Mouse (Mus musculus) kidney, embryonic 16.5 days (tissue): Measurements from ENCODE around the gene Eps8. TPM values are rescaled to one million over a fixed set of nuclear protein-coding genes. Genes with fewer than 3 reads are reported as not detected.

ENCODE experiments used
- ATAC-seq: fragments of 200-750 bp; cut with Nextera tagmentation; 2 replicates; pipeline ENCODE4 v1.8.0; 2017; ENCODE audit warnings: moderate TSS enrichment; ENCODE audit not compliant: low FRiP score, low TSS enrichment
- H3K27ac ChIP-seq: fragments of 300-500 bp; sonication (generic); 2 replicates; pipeline ENCODE4 v1.5.1; 2014; ENCODE audit warnings: low read length
- H3K27me3 ChIP-seq: fragments of 300-500 bp; sonication (generic); 2 replicates; pipeline ENCODE4 v1.6.1; 2014; ENCODE audit warnings: low read length, control low read depth, mixed read lengths; ENCODE audit not compliant: insufficient read depth
- H3K36me3 ChIP-seq: fragments of 300-500 bp; sonication (generic); 2 replicates; pipeline ENCODE4 v1.6.1; 2014; ENCODE audit warnings: low read length, control low read depth, mixed read lengths; ENCODE audit not compliant: insufficient read depth
- H3K4me1 ChIP-seq: fragments of 300-500 bp; sonication (generic); 2 replicates; pipeline ENCODE4 v1.6.1; 2014; ENCODE audit warnings: low read length, control low read depth, mixed read lengths; ENCODE audit not compliant: insufficient read depth
- H3K4me2 ChIP-seq: fragments of 300-500 bp; sonication (generic); replicated peaks from 2 replicates; pipeline ENCODE4 v1.6.1; 2014; ENCODE audit warnings: low read depth, low read length
- H3K4me3 ChIP-seq: fragments of 300-500 bp; sonication (generic); 2 replicates; pipeline ENCODE4 v1.5.1; 2014; ENCODE audit warnings: mild to moderate bottlenecking, low read length
- H3K9ac ChIP-seq: fragments of 300-500 bp; sonication (generic); replicated peaks from 2 replicates; pipeline ENCODE4 v1.6.1; 2014; ENCODE audit warnings: low read length
- H3K9me3 ChIP-seq: fragments of 300-500 bp; sonication (generic); 2 replicates; pipeline ENCODE4 v1.6.1; 2016; ENCODE audit warnings: low read length, control low read depth
- WGBS: fragments of 180-500 bp; shearing (Covaris S2); extraction: QIAGEN DNeasy Blood & Tissue Kit; methylation state at CpG from one replicate; pipeline ENCODE4 v1.1.7; 2014; 5-methylcytosine and 5-hydroxymethylcytosine counted together
- polyA plus RNA-seq: library from polyadenylated mRNA; unstranded; fragments of >200 nt; fragmentation: Nextera tagmentation; extraction: Ambion mirVana; gene quantifications from 2 replicates; pipeline ENCODE4 v1.2.1, GENCODE M21; 2015

Eps8 gene
- polyA plus RNA-seq, 1 experiment from 2014 or later = 43.0 TPM

- Histone ChIP-seq H3K4me1 (no peaks in the 10 kb centered on the region), H3K27ac (no peak overlapping the region), H3K9me3 (no peaks in the 10 kb centered on the region), H3K27me3 (no peaks in the 10 kb centered on the region), H3K9ac (no peak overlapping the region), H3K36me3 (no peaks in the 10 kb centered on the region), H3K4me3 (no peak overlapping the region), H3K4me2 (no peak overlapping the region)
- 80% methylated on average over 4 of the region's 4 CpGs for WGBS
- ATAC-seq = no peak
Observed at GRCm38 (mm10) chr6:137604417-137605248, 50.0 kb downstream of the Eps8 start.

GRCm38 (mm10) chr6:137598306-137598705 lies 56.4 kb downstream of the Eps8 start:
- Histone ChIP-seq H3K4me3 (no peak overlapping the region), H3K9ac (no peak overlapping the region), H3K4me1 (no peaks in the 10 kb centered on the region), H3K27ac (no peak overlapping the region), H3K27me3 (no peaks in the 10 kb centered on the region), H3K9me3 (peaks cover 4% of the 10 kb centered on the region), H3K36me3 (no peaks in the 10 kb centered on the region), H3K4me2 (no peak overlapping the region)
- 40% methylated on average over 7 of the region's 7 CpGs for WGBS
- ATAC-seq = no peak

- Histone ChIP-seq H3K36me3 (no peaks in the 10 kb centered on the region), H3K4me3 (no peak overlapping the region), H3K9ac (no peak overlapping the region), H3K9me3 (peaks cover 4% of the 10 kb centered on the region), H3K4me2 (no peak overlapping the region), H3K27ac (no peak overlapping the region), H3K4me1 (no peaks in the 10 kb centered on the region), H3K27me3 (no peaks in the 10 kb centered on the region)
- no peak for ATAC-seq
- 83% methylated on average over 8 of the region's 8 CpGs for WGBS
Observed at GRCm38 (mm10) chr6:137597442-137598058, 57.1 kb downstream of the Eps8 start.

- no peak for ATAC-seq
- Histone ChIP-seq H3K9ac (no peak overlapping the region), H3K4me3 (no peak overlapping the region), H3K27me3 (no peaks in the 10 kb centered on the region), H3K9me3 (peaks cover 4% of the 10 kb centered on the region), H3K36me3 (no peaks in the 10 kb centered on the region), H3K4me2 (no peak overlapping the region), H3K4me1 (no peaks in the 10 kb centered on the region), H3K27ac (no peak overlapping the region)
- 85% methylated on average over 10 of the region's 10 CpGs for WGBS
Observed at GRCm38 (mm10) chr6:137592582-137592981, 62.1 kb downstream of the Eps8 start.

GRCm38 (mm10) chr6:137589245-137589618 lies 65.4 kb downstream of the Eps8 start:
- Histone ChIP-seq H3K27ac (peak overlapping the region; percentile 31; the same call in 1 of the 2 replicates), H3K4me1 (no peaks in the 10 kb centered on the region), H3K4me2 (no peak overlapping the region), H3K36me3 (no peaks in the 10 kb centered on the region), H3K9ac (no peak overlapping the region), H3K9me3 (no peaks in the 10 kb centered on the region), H3K27me3 (no peaks in the 10 kb centered on the region), H3K4me3 (no peak overlapping the region)
- peak; percentile 53; the same call in 1 of the 2 replicates for ATAC-seq
- 55% methylated on average over 3 of the region's 3 CpGs for WGBS

- Histone ChIP-seq H3K4me1 (no peaks in the 10 kb centered on the region), H3K9me3 (no peaks in the 10 kb centered on the region), H3K4me3 (no peak overlapping the region), H3K9ac (no peak overlapping the region), H3K36me3 (no peaks in the 10 kb centered on the region), H3K27ac (peak overlapping the region; percentile 47), H3K27me3 (no peaks in the 10 kb centered on the region), H3K4me2 (0 out of 2 replicates have a peak overlapping the region, but pooled peaks have one; percentile 8)
- 74% methylated on average over 10 of the region's 10 CpGs for WGBS
- peak; percentile 82 for ATAC-seq
Observed at GRCm38 (mm10) chr6:137588481-137589244, 66.0 kb downstream of the Eps8 start.

- no peak overlapping the region for H3K9ac ChIP-seq
- no peak overlapping the region for H3K4me3 ChIP-seq
- no peaks in the 10 kb centered on the region for H3K36me3 ChIP-seq
- WGBS = 66% methylated on average over 6 of the region's 6 CpGs
- H3K27ac ChIP-seq = no peak overlapping the region; the same call in 1 of the 2 replicates
- H3K4me1 ChIP-seq = no peaks in the 10 kb centered on the region
- no peaks in the 10 kb centered on the region for H3K9me3 ChIP-seq
- H3K4me2 ChIP-seq = no peak overlapping the region
- no peaks in the 10 kb centered on the region for H3K27me3 ChIP-seq
- 0 out of 2 replicates have a peak, but pooled peaks have one; percentile 31 for ATAC-seq
Observed at GRCm38 (mm10) chr6:137587866-137588265, 66.8 kb downstream of the Eps8 start.

GRCm38 (mm10) chr6:137585229-137585628 lies 69.4 kb downstream of the Eps8 start:
- ATAC-seq = no peak
- Histone ChIP-seq H3K4me1 (0 out of 2 replicates have a peak, but pooled peaks cover 3% of the 10 kb centered on the region), H3K36me3 (no peaks in the 10 kb centered on the region), H3K9ac (no peak overlapping the region), H3K27ac (no peak overlapping the region), H3K27me3 (no peaks in the 10 kb centered on the region), H3K9me3 (no peaks in the 10 kb centered on the region), H3K4me3 (no peak overlapping the region), H3K4me2 (no peak overlapping the region)
- WGBS = 41% methylated on average over 4 of the region's 4 CpGs

GRCm38 (mm10) chr6:137583056-137583455 lies 71.6 kb downstream of the Eps8 start:
- no peaks in the 10 kb centered on the region for H3K27me3 ChIP-seq
- H3K36me3 ChIP-seq = no peaks in the 10 kb centered on the region
- 0 out of 2 replicates have a peak, but pooled peaks cover 3% of the 10 kb centered on the region for H3K4me1 ChIP-seq
- ATAC-seq = no peak
- H3K4me2 ChIP-seq = no peak overlapping the region
- H3K27ac ChIP-seq = no peak overlapping the region
- no peak overlapping the region for H3K9ac ChIP-seq
- H3K4me3 ChIP-seq = no peak overlapping the region
- 77% methylated on average over 5 of the region's 5 CpGs for WGBS
- H3K9me3 ChIP-seq = no peaks in the 10 kb centered on the region
